Mouse (Mus musculus) heart, adult 18-20 months (tissue): ENCODE results near the gene Atg2a. TPM values are rescaled to one million over a fixed set of nuclear protein-coding genes. Genes with fewer than 3 reads are reported as not detected.
A peak's percentile ranks its signal among the peaks of the same experiment; 100 is the strongest.

ENCODE experiments used
- DNase-seq, 2 experiments: peaks; one replicate each; pipeline ENCODE4 v3.0.0; 2021 to 2022; ENCODE audit warnings: mixed read lengths in 1 of 2
- long read RNA-seq, 2 experiments: library from polyadenylated mRNA; stranded (forward); transcript quantifications; one replicate each; pipeline ENCODE4 v2.0.0; 2021
- total RNA-seq, 2 experiments: library from RNA; stranded (reverse); gene quantifications; 2 replicates each; pipeline ENCODE4 v1.2.3; 2021

Atg2a gene
- 10 to 100 TPM; 21.5 to 22.1 TPM for total RNA-seq
- long read RNA-seq, experiment 1, full-length matches to known transcripts = 5 of 22 reads
- long read RNA-seq, experiment 1, partial matches to known transcripts = 11 of 22 reads
- long read RNA-seq, experiment 1, other reads (novel, unspliced or antisense) = 6 of 22 reads
- long read RNA-seq, experiment 2, full-length matches to known transcripts = 1 of 6 reads
- long read RNA-seq, experiment 2, partial matches to known transcripts = 3 of 6 reads
- long read RNA-seq, experiment 2, other reads (novel, unspliced or antisense) = 2 of 6 reads

DNA sequence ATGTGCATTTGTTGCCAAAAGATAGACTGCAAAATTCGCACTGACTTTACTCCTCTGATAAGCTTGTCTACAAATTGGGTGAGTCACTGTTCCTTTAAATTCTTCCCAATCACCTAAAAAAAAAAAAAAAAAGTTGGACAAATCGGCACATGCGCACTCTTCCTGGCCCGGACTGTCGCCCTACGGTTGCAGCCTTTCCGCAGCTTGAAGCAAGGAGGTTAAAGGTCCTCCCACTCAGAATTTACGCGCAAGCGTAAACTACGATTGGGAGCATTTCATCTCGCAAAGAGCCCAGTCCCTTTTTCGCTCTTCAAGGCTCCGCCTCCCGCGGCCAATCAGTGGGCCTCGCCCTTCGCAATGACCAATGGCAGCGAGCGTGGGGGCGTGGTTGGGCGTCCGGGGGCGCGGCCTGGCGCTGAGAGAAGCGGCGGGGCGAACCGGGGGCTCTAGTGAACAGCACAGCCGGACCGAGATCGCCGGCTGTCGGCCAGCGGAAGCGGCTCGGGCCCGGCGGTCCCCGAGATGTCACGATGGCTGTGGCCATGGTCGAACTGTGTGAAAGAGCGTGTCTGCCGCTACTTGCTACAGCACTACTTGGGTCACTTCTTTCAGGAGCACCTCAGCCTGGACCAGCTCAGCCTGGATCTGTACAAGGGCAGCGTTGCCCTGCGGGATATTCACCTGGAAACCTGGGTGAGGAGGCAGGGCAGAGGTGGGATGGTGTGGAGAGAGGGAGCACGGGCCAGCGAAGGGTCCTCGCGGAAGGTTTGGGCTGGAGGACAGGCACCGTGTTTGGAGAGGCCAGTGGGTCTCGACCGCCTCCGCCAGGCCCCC is at the start of gene Atg2a:
Gene Atg2a (plus strand): TSS at position 395 of the 834 bp plus-strand sequence.
- peak; percentile 99 to 100 for DNase-seq

GRCm38 (mm10) chr19:6204265-6204664 is 37.2 kb upstream of the Atg2a start:
- no peak for DNase-seq

DNA sequence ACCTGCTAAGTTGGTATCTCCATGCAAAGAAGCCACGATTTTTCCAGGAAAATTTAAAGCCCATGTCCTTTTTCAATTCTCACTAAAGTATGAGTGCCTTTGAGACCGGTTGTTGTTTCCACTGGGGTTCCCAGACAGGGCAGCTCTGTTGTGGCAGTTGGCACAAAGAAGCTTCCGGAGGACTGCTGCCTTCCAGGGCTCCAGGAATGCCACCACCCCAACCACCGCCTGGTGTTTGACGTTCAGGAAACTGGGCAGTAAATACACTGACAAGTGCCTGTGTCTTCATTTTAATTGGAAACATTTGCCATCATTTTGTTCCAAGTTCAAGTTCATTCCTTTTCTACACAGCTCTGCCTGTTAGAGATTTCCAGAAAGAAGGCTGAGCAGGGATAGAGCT is 34.8 kb upstream of the Atg2a start:
- no peak for DNase-seq

- DNase-seq = no peak
Observed at GRCm38 (mm10) chr19:6216046-6216705, 25.3 kb upstream of the Atg2a start.

DNA sequence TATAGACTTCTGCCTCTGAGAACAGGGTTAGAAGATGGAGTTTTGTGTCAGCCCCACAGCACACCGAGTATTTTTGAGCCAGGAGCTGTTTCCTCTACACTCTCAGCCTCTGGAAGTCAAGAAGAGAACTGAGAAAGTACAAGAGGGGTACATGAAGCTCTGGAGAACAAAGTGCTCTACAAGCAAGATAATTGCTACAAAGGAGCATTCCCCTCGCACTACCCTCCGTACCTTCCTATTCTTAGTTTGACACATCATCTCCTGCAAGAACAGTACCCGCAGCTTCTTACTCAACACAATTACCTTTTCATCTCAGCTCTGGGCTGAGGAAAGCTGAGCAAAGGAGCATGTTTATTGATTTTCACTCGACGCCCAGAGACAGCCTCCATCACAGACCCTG is 22.9 kb upstream of the Atg2a start:
- no peak for DNase-seq

GRCm38 (mm10) chr19:6226135-6226534 is 15.3 kb upstream of the Atg2a start, which contains the start of gene Gpha2:
TSS of gene Gpha2 (plus strand) at chr19:6226380.
- DNase-seq = no peak

DNA sequence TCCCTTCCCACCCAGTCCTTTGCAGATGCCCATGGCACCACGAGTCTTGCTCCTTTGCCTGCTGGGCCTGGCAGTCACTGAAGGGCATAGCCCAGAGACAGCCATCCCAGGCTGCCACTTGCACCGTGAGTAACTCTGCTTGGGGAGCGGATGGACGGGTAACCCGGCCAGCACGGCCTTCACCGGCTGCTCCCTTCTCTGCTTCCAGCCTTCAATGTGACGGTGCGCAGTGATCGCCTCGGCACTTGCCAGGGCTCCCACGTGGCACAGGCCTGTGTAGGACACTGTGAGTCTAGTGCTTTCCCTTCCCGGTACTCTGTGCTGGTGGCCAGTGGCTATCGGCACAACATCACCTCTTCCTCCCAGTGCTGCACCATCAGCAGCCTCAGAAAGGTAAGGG is 14.7 kb upstream of the Atg2a start:
- no peak for DNase-seq

DNA sequence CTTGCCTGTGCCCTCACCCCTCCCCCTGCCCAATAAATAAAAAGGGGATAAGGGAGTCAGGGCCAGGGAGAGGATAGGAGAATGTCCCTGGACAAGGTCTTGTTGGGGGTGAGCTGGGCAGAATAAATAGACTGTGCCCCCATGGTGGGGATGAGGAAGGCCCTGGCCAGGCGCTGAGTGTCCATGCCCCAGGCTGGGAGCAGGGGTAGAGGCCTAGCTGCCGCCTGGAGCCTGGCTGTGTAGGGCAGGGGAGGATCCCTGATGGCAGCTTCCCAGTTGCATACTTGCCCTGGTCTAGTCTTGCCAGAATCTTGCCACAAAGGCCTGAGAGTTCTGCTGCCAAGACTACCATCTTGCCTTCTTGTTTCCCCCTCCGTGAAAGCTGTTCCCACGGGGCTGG is 13.6 kb upstream of the Atg2a start:
- DNase-seq = no peak

DNA sequence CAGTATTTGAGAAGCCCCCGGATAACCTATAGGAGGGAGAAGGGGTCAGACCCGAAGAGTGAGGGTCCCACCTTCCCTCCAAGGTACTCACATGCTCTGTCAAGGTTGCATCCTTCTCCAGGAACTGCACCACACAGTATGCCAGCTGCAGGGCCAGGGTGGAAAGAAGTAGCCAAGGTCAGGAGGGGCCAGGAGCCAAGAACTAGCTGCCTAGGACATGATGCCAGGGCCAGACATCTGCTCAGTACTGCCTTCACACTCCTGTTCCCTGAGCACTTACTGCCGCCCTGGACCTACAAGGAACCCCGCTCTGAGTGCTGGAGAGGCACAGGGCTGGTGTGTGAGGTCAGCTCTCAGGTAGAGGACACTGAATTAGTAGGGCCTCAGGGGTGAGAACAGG is 11.1 kb upstream of the Atg2a start:
- peak; percentile 27 to 51 for DNase-seq

DNA sequence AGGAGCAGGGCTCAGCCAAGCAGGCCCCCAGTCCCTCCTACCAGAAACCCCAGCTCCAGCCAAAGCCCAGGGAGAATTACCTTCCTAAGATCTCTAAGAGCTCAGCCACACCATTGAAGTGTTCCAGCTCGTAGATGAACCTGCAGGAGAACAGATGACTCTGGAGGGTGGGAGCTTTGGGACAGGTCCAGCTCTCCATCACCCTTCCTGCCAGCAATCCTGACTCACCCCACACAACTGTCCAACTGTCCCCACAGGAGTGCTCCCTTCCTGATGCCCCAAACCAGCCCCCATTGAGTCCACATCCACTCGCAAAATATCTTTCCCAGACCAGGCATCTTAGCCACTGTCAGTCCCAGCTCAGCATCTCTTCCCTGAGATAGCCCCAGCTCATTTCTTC is 10.4 kb upstream of the Atg2a start:
- no peak for DNase-seq

GRCm38 (mm10) chr19:6233647-6234046 is 7.8 kb upstream of the Atg2a start:
- DNase-seq = no peak

- peak; percentile 35 to 51 for DNase-seq
Observed at GRCm38 (mm10) chr19:6234337-6235083, 7.0 kb upstream of the Atg2a start.

- peak; percentile 95 to 96 for DNase-seq
Observed at GRCm38 (mm10) chr19:6235084-6236052, 6.1 kb upstream of the Atg2a start, which contains the start of gene Ppp2r5b. TSS of gene Ppp2r5b (minus strand) at chr19:6235872.

GRCm38 (mm10) chr19:6236053-6236441 is 5.4 kb upstream of the Atg2a start:
- peak; percentile 95 to 96 for DNase-seq

DNA sequence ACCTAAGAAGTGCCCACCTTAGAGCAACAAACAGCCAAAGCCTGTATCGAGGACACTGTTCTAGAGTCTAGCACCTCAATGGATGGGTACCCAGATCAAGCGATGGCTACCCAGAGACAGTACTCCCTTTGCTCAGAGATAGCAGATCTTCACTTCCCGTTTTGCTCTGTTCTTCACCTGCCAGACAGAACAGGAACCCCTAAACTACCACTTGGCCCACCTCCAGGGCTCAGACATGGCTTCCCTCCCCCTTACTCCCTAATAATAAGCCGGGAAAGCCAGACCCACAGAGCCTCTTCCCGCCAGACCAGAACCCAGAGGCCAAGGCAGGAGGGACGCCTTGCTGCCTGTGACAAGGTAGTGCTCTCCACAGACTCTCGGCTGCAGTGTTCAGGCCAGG is 4.6 kb upstream of the Atg2a start:
- DNase-seq = no peak

- no peak for DNase-seq
Observed at GRCm38 (mm10) chr19:6238740-6239139, 2.7 kb upstream of the Atg2a start.

- no peak for DNase-seq
Observed at GRCm38 (mm10) chr19:6240136-6240535, 1.3 kb upstream of the Atg2a start.

- no peak for DNase-seq
Observed at GRCm38 (mm10) chr19:6240725-6241124, 743 bp upstream of the Atg2a start.

GRCm38 (mm10) chr19:6242281-6242680 is 813 bp downstream of the Atg2a start:
- peak; percentile 59 to 69 for DNase-seq

GRCm38 (mm10) chr19:6243226-6243625 is 1.8 kb downstream of the Atg2a start:
- no peak for DNase-seq

DNA sequence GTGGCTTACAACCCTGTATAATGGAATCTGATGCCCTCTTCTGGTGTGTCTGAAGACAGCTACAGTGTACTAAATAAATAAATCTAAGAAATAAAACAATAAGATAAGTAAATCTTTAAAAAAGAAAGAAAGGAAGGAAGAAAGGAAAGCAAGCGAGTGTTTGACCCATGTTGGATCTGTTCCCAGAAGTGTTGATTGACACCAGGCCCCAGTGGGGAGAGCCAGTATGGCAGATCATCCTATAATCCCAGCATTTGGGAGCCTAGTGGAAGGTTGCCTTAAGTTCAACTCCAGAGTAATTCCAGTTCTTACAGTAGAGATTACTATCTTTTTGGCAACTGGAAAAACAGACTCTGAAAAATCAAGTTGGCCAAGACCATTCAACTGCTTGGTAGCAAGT is 4.3 kb downstream of the Atg2a start:
- DNase-seq = no peak
